Mouse (Mus musculus) mouse embryonic stem cell (cell line): Measurements from ENCODE around the gene Ushbp1.

Experiments
- in situ Hi-C, 2 experiments: fragments of 300-500 bp; cut with MboI; formaldehyde crosslinking; loops; 1 replicate in 1 of 2; 3 replicates in 1 of 2; pipeline ENCODE4 v1.14.3; 2019 to 2020; ENCODE audit warnings: low sequenced_read_pairs in 2 of 2, low pct_unique_long_range_greater_than_20kb in 1 of 2, mixed read lengths in 1 of 2; ENCODE audit not compliant: unreplicated experiment in 1 of 2

The Ushbp1 gene

GRCm38 (mm10) chr8:71396639-71397305 is 1.2 kb upstream of the Ushbp1 start, which contains the start of gene Babam1:
TSS of gene Babam1 (plus strand) at chr8:71396861.
- in situ Hi-C loops: no loop called here

DNA sequence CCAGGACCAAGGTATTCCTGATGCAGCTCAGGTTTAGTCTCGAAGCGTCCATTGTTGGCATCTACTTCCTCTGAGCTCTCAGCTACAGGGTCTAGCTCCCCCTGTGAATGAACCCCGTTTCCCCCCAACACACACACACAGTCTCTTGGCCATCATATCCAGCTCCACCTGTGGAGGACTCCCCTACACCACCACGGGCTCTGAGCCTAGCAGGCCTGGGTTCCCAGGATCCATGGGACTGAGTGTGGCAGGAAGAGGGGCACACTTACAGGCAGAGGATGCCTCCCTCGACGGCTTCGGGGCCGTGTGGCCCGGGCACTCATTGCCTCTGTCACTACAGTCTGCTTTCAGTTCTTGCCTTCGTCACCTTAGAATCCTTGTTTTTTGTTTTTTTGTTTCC is 531 bp downstream of the Ushbp1 start:
- in situ Hi-C loops: no loop called here

DNA sequence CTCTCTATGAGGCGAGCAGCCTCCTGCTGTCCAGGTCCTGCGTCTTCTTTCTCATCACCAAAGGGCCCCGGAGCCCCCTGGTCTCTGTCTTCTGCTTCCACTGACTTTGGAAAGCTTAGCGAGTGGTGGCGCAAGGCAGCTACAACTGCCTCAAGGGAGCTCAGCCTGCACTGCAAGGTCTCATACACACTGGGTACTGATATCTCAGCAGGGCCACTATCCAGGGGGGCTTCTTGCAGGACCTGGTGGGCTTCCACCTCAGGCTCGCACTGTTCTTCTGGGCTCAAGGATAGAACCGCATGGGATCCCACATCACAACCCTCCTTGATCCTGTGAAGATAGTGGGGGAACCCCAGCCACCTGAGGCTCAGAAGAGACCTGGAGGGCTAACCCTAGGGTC is 1.1 kb downstream of the Ushbp1 start:
- in situ Hi-C loops: no loop called here

GRCm38 (mm10) chr8:71392871-71393270 is 2.7 kb downstream of the Ushbp1 start:
- in situ Hi-C loops: no loop called here

DNA sequence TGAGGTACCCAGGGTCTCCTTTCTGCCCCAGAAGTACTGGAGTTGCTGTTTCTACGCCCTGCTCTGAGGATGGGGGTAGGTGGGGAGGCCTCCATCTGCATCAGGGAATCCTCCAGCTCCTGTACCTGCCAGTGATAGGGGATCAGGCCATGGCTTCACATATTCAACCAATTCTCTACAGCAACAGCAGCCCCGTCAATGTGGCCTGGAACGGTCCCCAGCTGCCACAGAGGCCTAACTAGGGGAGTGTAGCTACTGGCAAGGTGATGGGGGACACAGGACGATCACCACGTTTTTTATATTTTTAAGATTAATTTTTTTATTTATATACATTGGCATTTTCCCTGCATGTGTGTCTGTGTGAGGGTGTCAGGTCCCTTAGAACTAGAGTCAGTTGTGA is 3.2 kb downstream of the Ushbp1 start:
- in situ Hi-C loops: no loop called here

DNA sequence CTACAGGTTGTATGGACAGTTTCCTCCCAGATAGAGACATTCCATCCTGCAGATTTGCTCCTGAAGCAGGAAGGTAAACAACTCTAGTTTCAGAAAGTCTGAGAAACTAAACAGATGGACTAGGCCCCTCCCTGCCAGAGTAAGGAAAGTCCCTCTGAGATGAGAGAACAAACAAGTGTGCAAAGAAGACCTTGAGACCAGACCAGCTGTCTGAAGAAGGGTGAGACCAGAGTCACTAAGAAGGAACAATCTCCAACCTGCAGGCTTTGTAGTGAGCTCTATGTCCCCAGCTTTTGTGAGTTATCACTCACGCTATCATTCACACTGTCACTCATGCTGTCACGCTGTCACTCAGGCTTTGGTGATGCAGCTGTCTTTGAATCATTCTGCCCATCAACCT is 3.9 kb downstream of the Ushbp1 start:
- in situ Hi-C loops: no loop called here

- in situ Hi-C loops: no loop called here
Observed at GRCm38 (mm10) chr8:71388267-71388666, 7.3 kb downstream of the Ushbp1 start.

DNA sequence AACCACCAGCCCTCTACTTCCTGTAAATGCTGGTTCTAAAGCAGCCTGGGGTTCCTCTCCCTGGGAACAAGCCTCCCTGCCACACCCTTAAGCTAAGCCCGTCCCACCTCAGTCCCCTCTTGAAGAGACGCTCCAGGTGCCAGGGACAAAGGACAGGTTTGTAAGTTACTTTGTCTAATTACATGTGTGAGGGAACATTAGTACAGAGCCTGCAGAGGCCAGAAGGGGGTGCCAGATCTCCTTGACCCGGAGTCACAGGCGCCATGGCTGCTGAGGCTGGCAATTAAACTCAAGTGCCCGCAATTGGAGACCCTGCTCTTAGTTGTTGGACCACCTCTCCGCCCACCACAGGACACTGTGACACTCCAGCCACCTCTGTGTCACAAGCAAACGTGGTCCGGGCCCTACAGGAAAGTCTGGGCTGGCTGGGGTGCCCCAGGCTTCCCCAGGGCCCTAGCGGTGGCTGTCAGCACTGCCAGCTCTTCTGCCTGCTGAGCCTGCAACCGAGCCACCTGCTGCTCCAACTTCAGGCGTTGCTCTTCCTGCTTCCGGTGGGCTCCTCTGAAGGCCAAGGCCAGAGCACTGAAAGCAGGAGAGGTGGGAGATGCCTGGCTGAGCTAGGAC is 10.3 kb downstream of the Ushbp1 start:
- in situ Hi-C loops: no loop called here

GRCm38 (mm10) chr8:71383860-71384259 is 11.7 kb downstream of the Ushbp1 start:
- in situ Hi-C loops: no loop called here

- in situ Hi-C loops: no loop called here
Observed at GRCm38 (mm10) chr8:71383396-71383795, 12.2 kb downstream of the Ushbp1 start.

DNA sequence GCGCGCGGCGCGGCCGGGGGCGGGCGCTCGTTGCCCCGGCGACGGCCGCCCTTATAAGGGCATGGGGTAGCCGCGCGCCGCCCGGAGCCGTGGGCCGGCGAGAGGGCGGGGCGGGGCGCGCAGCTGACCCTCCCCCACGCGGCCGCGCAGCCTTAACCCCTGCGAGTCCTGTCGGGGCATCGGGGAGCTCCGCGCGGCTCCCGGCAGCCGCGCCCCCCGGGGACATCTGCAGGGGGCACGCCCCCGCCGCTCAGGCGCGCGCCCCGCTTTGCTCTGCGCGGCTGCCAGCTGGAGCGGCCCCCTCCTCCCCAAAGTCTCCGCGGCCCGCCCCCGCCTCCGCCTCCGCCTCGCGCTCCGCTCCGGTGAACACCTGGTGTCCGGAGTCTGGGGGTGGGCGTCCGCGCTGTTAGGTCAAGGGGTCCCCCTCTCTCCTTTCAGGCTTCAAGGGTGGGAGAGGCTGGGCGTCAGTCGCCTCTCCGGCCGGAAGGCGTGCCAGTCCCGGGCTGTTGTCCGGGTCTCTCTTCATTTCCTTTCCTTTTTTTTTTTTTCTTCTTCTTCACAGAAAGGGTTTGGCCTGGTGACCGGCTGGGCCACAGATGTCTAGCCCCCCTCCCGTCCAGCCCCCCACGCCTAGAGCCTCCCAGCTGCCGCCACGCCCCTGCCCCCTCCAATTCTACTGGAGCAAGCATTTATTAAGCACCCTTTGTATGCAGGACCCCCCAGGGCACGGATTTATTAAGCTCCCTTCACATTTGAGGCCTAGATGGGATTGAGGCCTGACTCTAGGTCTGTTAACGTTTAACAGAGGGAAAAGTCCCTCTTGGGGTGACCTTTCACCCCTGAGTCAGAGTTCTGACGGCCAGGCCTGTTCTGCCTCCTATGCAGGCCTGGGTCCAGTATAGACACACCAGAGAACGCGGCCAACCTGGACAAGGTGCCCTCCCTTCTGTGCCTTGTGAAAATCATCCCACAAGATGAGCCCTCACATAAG is 13.3 kb downstream of the Ushbp1 start:
- in situ Hi-C loops: no loop called here

- in situ Hi-C loops: no loop called here
Observed at GRCm38 (mm10) chr8:71381421-71381970, 14.1 kb downstream of the Ushbp1 start, which contains the start of gene Nr2f6. TSS of gene Nr2f6 (minus strand) at chr8:71381960.

DNA sequence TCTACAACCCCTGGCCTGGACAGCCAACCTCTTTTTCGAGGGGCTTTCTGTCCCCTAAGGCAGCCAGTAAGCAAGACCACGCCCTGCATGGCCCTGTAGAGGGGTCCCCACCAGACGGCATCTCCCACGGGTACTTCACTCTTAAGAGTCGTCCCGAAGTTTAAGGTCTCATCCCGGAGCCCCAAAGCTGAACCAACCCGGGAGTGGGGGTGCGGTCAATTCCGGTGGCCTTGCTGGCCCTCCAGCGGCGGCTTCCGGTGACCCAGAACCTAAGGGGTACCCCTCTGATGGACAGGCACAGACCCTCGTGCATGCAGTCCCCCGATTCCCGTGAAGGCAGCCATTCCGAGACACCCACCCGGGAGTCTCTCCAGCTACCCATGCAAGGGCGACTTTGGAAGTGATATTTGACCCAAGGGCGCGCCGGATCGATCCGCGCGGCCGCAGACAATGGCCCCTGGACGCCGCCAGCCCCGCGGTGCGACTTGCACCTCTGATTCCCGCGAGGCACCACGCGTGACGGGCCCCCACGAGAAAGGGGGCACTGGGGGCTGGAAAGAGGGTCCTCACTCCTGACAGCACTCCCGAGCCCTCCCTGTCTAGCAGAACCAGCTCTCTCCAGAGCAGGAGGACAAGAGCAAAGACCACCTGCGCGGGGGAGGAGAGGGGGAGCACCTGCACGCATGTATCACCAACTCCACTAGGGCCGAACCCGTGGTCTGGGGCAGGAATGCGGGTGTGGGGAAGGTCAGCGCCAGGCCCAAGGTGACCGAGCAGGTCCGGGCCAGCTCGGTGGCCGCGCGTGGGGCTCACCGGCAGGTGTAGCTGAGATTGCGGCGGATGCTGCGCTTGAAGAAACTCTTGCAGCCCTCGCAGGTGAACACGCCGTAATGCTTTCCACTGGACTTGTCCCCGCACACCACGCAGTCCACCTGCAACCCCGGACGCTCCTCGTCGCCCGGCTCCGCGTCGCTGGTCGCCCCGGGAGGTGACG is 15.1 kb downstream of the Ushbp1 start:
- in situ Hi-C loops: no loop called here

GRCm38 (mm10) chr8:71379512-71380075 is 16.0 kb downstream of the Ushbp1 start:
- in situ Hi-C loops: no loop called here

GRCm38 (mm10) chr8:71379008-71379407 is 16.6 kb downstream of the Ushbp1 start:
- in situ Hi-C loops: no loop called here

DNA sequence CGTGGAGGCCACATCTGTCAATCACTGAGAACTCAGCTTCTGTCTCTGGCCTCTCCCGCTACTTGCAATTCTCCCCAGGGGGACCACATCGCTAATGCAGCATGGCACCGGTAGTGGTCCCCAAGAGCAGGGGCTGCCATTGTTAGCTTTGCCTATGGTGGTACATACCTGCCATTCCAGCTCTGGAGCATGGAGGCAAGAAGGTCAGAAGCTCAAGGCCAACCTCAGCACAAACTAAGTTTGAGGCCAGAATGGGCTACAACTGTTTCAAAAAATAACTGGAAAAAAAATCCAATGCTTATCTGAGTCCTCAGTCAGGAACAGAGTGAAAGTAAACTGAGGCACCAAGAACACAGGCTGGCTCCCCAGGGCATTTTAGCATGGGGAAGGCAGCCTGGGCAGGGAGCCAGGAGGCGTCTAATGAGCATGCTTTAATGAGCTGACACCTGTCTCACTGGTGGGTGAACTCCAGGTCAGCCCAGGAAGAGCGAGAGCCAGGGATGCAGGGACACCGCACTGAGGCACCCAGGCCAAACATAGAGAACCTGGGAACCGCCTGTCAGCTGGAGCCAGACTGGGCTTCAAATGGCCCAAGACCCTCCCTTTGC is 19.1 kb downstream of the Ushbp1 start:
- in situ Hi-C loops: no loop called here
